Mouse (Mus musculus): Measurements from ENCODE around the gene Trip11. TPM values are rescaled to one million over a fixed set of nuclear protein-coding genes. Genes with fewer than 3 reads are reported as not detected.
A peak's percentile ranks its signal among the peaks of the same experiment; 100 is the strongest.

Trip11 gene
- polyA plus RNA-seq, 1 experiment from 2014 or later = 21.8 TPM

DNA sequence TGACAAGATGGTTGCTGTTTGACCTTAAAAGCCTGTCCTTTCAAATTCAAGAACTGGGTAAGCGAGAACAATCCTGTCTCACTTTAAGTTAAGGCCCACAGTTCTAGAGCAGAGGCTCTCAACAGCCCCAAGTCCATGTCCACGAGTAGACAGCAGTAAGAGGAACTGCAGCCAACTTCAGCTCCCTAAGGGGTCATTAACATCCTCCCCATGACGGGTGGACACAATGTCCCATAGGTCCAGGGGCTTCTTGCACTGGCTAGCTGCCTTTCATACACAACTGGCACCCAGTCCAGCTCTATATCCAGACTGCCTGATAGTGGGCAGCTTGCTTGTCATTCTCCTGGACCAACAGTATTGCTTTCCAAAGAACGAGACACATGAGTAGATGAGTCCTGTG is 35.7 kb upstream of the Trip11 start:
- H3K27me3 ChIP-seq (ENCODE audit: control insufficient read depth, insufficient read depth, low read length) = no peaks in the 10 kb centered on the region
- no peak for ATAC-seq (ENCODE audit: insufficient number of reproducible peaks, insufficient read depth, low FRiP score, low read depth)
- no peak overlapping the region for H3K9ac ChIP-seq (ENCODE audit: low read length)
- H3K9me3 ChIP-seq (ENCODE audit: control insufficient read depth, low read length) = no peaks in the 10 kb centered on the region
- no peaks in the 10 kb centered on the region for H3K4me1 ChIP-seq (ENCODE audit: control insufficient read depth in 2 of 2, insufficient read depth in 2 of 2, low read length in 2 of 2)
- H3K4me2 ChIP-seq (ENCODE audit: low read length) = no peak overlapping the region
- no peak overlapping the region for H3K27ac ChIP-seq (replicated peaks in 1 of 2; ENCODE audit: control insufficient read depth in 1 of 2, insufficient read depth in 1 of 2, low read depth in 2 of 2, low read length in 2 of 2)
- no peak overlapping the region for H3K4me3 ChIP-seq (ENCODE audit: control insufficient read depth in 1 of 2, insufficient read depth in 1 of 2, low read depth in 1 of 2, low read length in 2 of 2)
- H3K36me3 ChIP-seq (ENCODE audit: control insufficient read depth, insufficient read depth, low read length) = peaks cover 33% of the 10 kb centered on the region
- 74% methylated on average over 4 of the region's 4 CpGs for WGBS

GRCm38 (mm10) chr12:101947986-101948385 is 34.9 kb upstream of the Trip11 start:
- H3K27ac ChIP-seq (replicated peaks in 1 of 2; ENCODE audit: control insufficient read depth in 1 of 2, insufficient read depth in 1 of 2, low read depth in 2 of 2, low read length in 2 of 2) = no peak overlapping the region
- no peak overlapping the region for H3K4me2 ChIP-seq (ENCODE audit: low read length)
- no peaks in the 10 kb centered on the region for H3K27me3 ChIP-seq (ENCODE audit: control insufficient read depth, insufficient read depth, low read length)
- ATAC-seq (ENCODE audit: insufficient number of reproducible peaks, insufficient read depth, low FRiP score, low read depth) = no peak
- no peak overlapping the region for H3K4me3 ChIP-seq (ENCODE audit: control insufficient read depth in 1 of 2, insufficient read depth in 1 of 2, low read depth in 1 of 2, low read length in 2 of 2)
- WGBS = 84% methylated on average over 8 of the region's 8 CpGs
- H3K4me1 ChIP-seq (ENCODE audit: control insufficient read depth in 2 of 2, insufficient read depth in 2 of 2, low read length in 2 of 2) = no peaks in the 10 kb centered on the region
- no peak overlapping the region for H3K9ac ChIP-seq (ENCODE audit: low read length)
- H3K36me3 ChIP-seq (ENCODE audit: control insufficient read depth, insufficient read depth, low read length) = peaks cover 37% of the 10 kb centered on the region
- H3K9me3 ChIP-seq (ENCODE audit: control insufficient read depth, low read length) = no peaks in the 10 kb centered on the region

- Histone ChIP-seq H3K9me3 (ENCODE audit: control insufficient read depth, low read length) (no peaks in the 10 kb centered on the region), H3K4me1 (ENCODE audit: control insufficient read depth in 2 of 2, insufficient read depth in 2 of 2, low read length in 2 of 2) (no peaks in the 10 kb centered on the region), H3K4me2 (ENCODE audit: low read length) (no peak overlapping the region), H3K36me3 (ENCODE audit: control insufficient read depth, insufficient read depth, low read length) (peaks cover 72% of the 10 kb centered on the region), H3K4me3 (ENCODE audit: control insufficient read depth in 1 of 2, insufficient read depth in 1 of 2, low read depth in 1 of 2, low read length in 2 of 2) (no peak overlapping the region), H3K27me3 (ENCODE audit: control insufficient read depth, insufficient read depth, low read length) (no peaks in the 10 kb centered on the region), H3K9ac (ENCODE audit: low read length) (no peak overlapping the region), H3K27ac (replicated peaks in 1 of 2; ENCODE audit: control insufficient read depth in 1 of 2, insufficient read depth in 1 of 2, low read depth in 2 of 2, low read length in 2 of 2) (no peak overlapping the region)
- no peak for ATAC-seq (ENCODE audit: insufficient number of reproducible peaks, insufficient read depth, low FRiP score, low read depth)
- 83% methylated on average over 7 of the region's 7 CpGs for WGBS
Observed at GRCm38 (mm10) chr12:101937572-101937971, 24.5 kb upstream of the Trip11 start.

GRCm38 (mm10) chr12:101935223-101935622 is 22.2 kb upstream of the Trip11 start:
- no peak overlapping the region for H3K27ac ChIP-seq (replicated peaks in 1 of 2; ENCODE audit: control insufficient read depth in 1 of 2, insufficient read depth in 1 of 2, low read depth in 2 of 2, low read length in 2 of 2)
- no peaks in the 10 kb centered on the region for H3K27me3 ChIP-seq (ENCODE audit: control insufficient read depth, insufficient read depth, low read length)
- ATAC-seq (ENCODE audit: insufficient number of reproducible peaks, insufficient read depth, low FRiP score, low read depth) = no peak
- no peak overlapping the region for H3K4me2 ChIP-seq (ENCODE audit: low read length)
- no peak overlapping the region for H3K4me3 ChIP-seq (ENCODE audit: control insufficient read depth in 1 of 2, insufficient read depth in 1 of 2, low read depth in 1 of 2, low read length in 2 of 2)
- no peaks in the 10 kb centered on the region for H3K9me3 ChIP-seq (ENCODE audit: control insufficient read depth, low read length)
- peaks cover 77% of the 10 kb centered on the region for H3K36me3 ChIP-seq (ENCODE audit: control insufficient read depth, insufficient read depth, low read length)
- WGBS = 95% methylated on average over 3 of the region's 3 CpGs
- no peak overlapping the region for H3K9ac ChIP-seq (ENCODE audit: low read length)
- H3K4me1 ChIP-seq (ENCODE audit: control insufficient read depth in 2 of 2, insufficient read depth in 2 of 2, low read length in 2 of 2) = no peaks in the 10 kb centered on the region

GRCm38 (mm10) chr12:101928423-101928822 is 15.4 kb upstream of the Trip11 start:
- Histone ChIP-seq H3K4me1 (ENCODE audit: control insufficient read depth in 2 of 2, insufficient read depth in 2 of 2, low read length in 2 of 2) (no peaks in the 10 kb centered on the region), H3K27me3 (ENCODE audit: control insufficient read depth, insufficient read depth, low read length) (no peaks in the 10 kb centered on the region), H3K9me3 (ENCODE audit: control insufficient read depth, low read length) (no peaks in the 10 kb centered on the region), H3K4me2 (ENCODE audit: low read length) (no peak overlapping the region), H3K36me3 (ENCODE audit: control insufficient read depth, insufficient read depth, low read length) (peaks cover 63% of the 10 kb centered on the region), H3K9ac (ENCODE audit: low read length) (no peak overlapping the region), H3K4me3 (ENCODE audit: control insufficient read depth in 1 of 2, insufficient read depth in 1 of 2, low read depth in 1 of 2, low read length in 2 of 2) (no peak overlapping the region), H3K27ac (replicated peaks in 1 of 2; ENCODE audit: control insufficient read depth in 1 of 2, insufficient read depth in 1 of 2, low read depth in 2 of 2, low read length in 2 of 2) (no peak overlapping the region)
- ATAC-seq (ENCODE audit: insufficient number of reproducible peaks, insufficient read depth, low FRiP score, low read depth) = no peak
- 64% methylated on average over 1 of the region's 1 CpGs for WGBS

GRCm38 (mm10) chr12:101922313-101922712 is 9.2 kb upstream of the Trip11 start:
- 69% methylated on average over 6 of the region's 6 CpGs for WGBS
- Histone ChIP-seq H3K36me3 (ENCODE audit: control insufficient read depth, insufficient read depth, low read length) (peaks cover 35% of the 10 kb centered on the region), H3K4me3 (ENCODE audit: control insufficient read depth in 1 of 2, insufficient read depth in 1 of 2, low read depth in 1 of 2, low read length in 2 of 2) (no peak overlapping the region), H3K9ac (ENCODE audit: low read length) (no peak overlapping the region), H3K4me2 (ENCODE audit: low read length) (no peak overlapping the region), H3K4me1 (ENCODE audit: control insufficient read depth in 2 of 2, insufficient read depth in 2 of 2, low read length in 2 of 2) (peaks cover 0 to 2% of the 10 kb centered on the region in 2 experiments; a peak in 1 of 4 replicates), H3K27ac (replicated peaks in 1 of 2; ENCODE audit: control insufficient read depth in 1 of 2, insufficient read depth in 1 of 2, low read depth in 2 of 2, low read length in 2 of 2) (peak overlapping the region; percentile 24 to 62; a peak in 3 of 4 replicates), H3K9me3 (ENCODE audit: control insufficient read depth, low read length) (no peaks in the 10 kb centered on the region), H3K27me3 (ENCODE audit: control insufficient read depth, insufficient read depth, low read length) (no peaks in the 10 kb centered on the region)
- no peak for ATAC-seq (ENCODE audit: insufficient number of reproducible peaks, insufficient read depth, low FRiP score, low read depth)

DNA sequence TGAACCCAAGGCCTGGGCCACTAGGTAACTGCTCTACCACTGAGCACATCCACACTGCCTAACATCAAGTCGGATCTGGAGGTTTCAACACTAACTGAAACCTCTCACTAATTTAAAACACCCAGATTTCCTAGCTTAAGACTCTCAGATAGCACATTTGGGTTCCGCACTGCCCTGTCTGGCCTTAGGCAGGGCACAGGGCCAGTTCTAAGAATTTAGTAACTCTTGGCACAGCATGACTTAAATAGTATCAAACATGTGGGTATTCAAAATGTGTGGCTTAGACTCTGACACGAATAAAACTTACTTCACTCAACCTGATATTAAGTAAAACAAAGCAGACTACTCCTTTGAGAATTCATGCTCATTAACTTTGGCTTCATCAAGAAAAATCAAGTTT is 6.8 kb upstream of the Trip11 start:
- Histone ChIP-seq H3K4me3 (ENCODE audit: control insufficient read depth in 1 of 2, insufficient read depth in 1 of 2, low read depth in 1 of 2, low read length in 2 of 2) (no peak overlapping the region), H3K4me2 (ENCODE audit: low read length) (no peak overlapping the region), H3K27ac (replicated peaks in 1 of 2; ENCODE audit: control insufficient read depth in 1 of 2, insufficient read depth in 1 of 2, low read depth in 2 of 2, low read length in 2 of 2) (no peak overlapping the region), H3K9me3 (ENCODE audit: control insufficient read depth, low read length) (no peaks in the 10 kb centered on the region), H3K4me1 (ENCODE audit: control insufficient read depth in 2 of 2, insufficient read depth in 2 of 2, low read length in 2 of 2) (peaks cover 0 to 2% of the 10 kb centered on the region in 2 experiments; a peak in 1 of 4 replicates), H3K27me3 (ENCODE audit: control insufficient read depth, insufficient read depth, low read length) (no peaks in the 10 kb centered on the region), H3K36me3 (ENCODE audit: control insufficient read depth, insufficient read depth, low read length) (peaks cover 22% of the 10 kb centered on the region), H3K9ac (ENCODE audit: low read length) (no peak overlapping the region)
- no peak for ATAC-seq (ENCODE audit: insufficient number of reproducible peaks, insufficient read depth, low FRiP score, low read depth)
- WGBS = 70% methylated on average over 3 of the region's 3 CpGs

DNA sequence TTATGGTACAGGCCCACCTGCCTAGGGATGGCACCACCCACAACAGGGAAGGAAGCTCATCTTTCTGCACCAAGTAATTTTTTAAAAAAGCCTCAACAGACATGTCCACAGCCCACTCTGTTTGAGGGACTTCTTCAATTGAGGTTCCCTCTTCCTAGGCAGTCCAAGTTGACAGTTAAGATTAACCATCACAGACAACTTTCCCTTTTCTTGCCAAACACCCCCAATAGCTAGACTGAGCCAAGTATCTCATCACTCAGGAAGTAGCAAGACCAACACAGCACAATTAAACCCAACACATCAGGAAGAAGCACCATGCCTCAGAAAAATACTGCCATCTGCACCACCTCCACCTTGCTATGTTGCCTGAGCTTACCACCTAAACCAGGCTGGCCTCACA is 4.1 kb upstream of the Trip11 start:
- no peaks in the 10 kb centered on the region for H3K27me3 ChIP-seq (ENCODE audit: control insufficient read depth, insufficient read depth, low read length)
- no peak overlapping the region for H3K27ac ChIP-seq (replicated peaks in 1 of 2; ENCODE audit: control insufficient read depth in 1 of 2, insufficient read depth in 1 of 2, low read depth in 2 of 2, low read length in 2 of 2)
- no peak for ATAC-seq (ENCODE audit: insufficient number of reproducible peaks, insufficient read depth, low FRiP score, low read depth)
- H3K4me1 ChIP-seq (ENCODE audit: control insufficient read depth in 2 of 2, insufficient read depth in 2 of 2, low read length in 2 of 2) = peaks cover 0 to 3% of the 10 kb centered on the region in 2 experiments; a peak in 2 of 4 replicates
- H3K4me3 ChIP-seq (ENCODE audit: control insufficient read depth in 1 of 2, insufficient read depth in 1 of 2, low read depth in 1 of 2, low read length in 2 of 2) = no peak overlapping the region
- H3K4me2 ChIP-seq (ENCODE audit: low read length) = no peak overlapping the region
- H3K36me3 ChIP-seq (ENCODE audit: control insufficient read depth, insufficient read depth, low read length) = peaks cover 11% of the 10 kb centered on the region
- no peaks in the 10 kb centered on the region for H3K9me3 ChIP-seq (ENCODE audit: control insufficient read depth, low read length)
- no peak overlapping the region for H3K9ac ChIP-seq (ENCODE audit: low read length)

Measured in heart, embryonic 14.5 days (tissue).